Mouse (Mus musculus) olfactory bulb, adult 2 months (tissue): ENCODE results near the gene Fgfr2. TPM values are rescaled to one million over a fixed set of nuclear protein-coding genes. Genes with fewer than 3 reads are reported as not detected.

ENCODE experiments used
- H3K27ac ChIP-seq: fragments of 200-500 bp; 2 replicates; pipeline ENCODE4 v1.5.1; 2012; ENCODE audit warnings: low read depth, low read length; ENCODE audit not compliant: insufficient read depth
- H3K4me1 ChIP-seq: fragments of 200-500 bp; 2 replicates; pipeline ENCODE4 v1.6.1; 2012; ENCODE audit warnings: low read length; ENCODE audit not compliant: control insufficient read depth, insufficient read depth
- H3K4me3 ChIP-seq: fragments of 200-500 bp; 2 replicates; pipeline ENCODE4 v1.5.1; 2012; ENCODE audit warnings: mild to moderate bottlenecking, low read depth, low read length, moderate library complexity; ENCODE audit not compliant: insufficient read depth
- CTCF ChIP-seq: fragments of 200-500 bp; IDR thresholded peaks from 2 replicates; pipeline ENCODE4 v1.5.1; 2012; ENCODE audit warnings: low read depth, mild to moderate bottlenecking, low read length, moderate library complexity; ENCODE audit not compliant: insufficient read depth
- POLR2A ChIP-seq: fragments of 200-500 bp; IDR thresholded peaks from 2 replicates; pipeline ENCODE4 v1.6.1; 2012; ENCODE audit warnings: mild to moderate bottlenecking, low read depth, low read length, moderate library complexity; ENCODE audit not compliant: insufficient read depth
- WGBS: fragments of 180-500 bp; shearing (Covaris S2); methylation state at CpG from one replicate; pipeline ENCODE4 v1.1.7; 2018; 5-methylcytosine and 5-hydroxymethylcytosine counted together
- polyA plus RNA-seq: library from polyadenylated mRNA; stranded (reverse); fragments of >200 nt; gene quantifications from 2 replicates; pipeline ENCODE4 v1.2.4, GENCODE M21; 2012; ENCODE audit warnings: low replicate concordance; ENCODE audit not compliant: missing spikeins, insufficient read depth, insufficient read length

Fgfr2 gene
- polyA plus RNA-seq, 1 experiment, result not detected

- no peak overlapping the region for H3K27ac ChIP-seq
- peaks cover 9% of the 10 kb centered on the region for H3K4me1 ChIP-seq
- H3K4me3 ChIP-seq, result no peak overlapping the region
- WGBS, result 85% methylated on average over 7 of the region's 7 CpGs
- TF ChIP-seq POLR2A (no peak), CTCF (no peak)
Observed at GRCm38 (mm10) chr7:130756343-130756835, 2366.8 kb downstream of the Fgfr2 start.

- Histone ChIP-seq H3K27ac (no peak overlapping the region), H3K4me3 (no peak overlapping the region), H3K4me1 (peaks cover 23% of the 10 kb centered on the region)
- TF ChIP-seq POLR2A, result no peak
- no peak for TF ChIP-seq CTCF
- WGBS, result 91% methylated on average over 2 of the region's 2 CpGs
Observed at GRCm38 (mm10) chr7:130754790-130755189, 2368.4 kb downstream of the Fgfr2 start.

- H3K27ac ChIP-seq, result no peak overlapping the region
- 67% methylated on average over 9 of the region's 9 CpGs for WGBS
- no peak overlapping the region for H3K4me3 ChIP-seq
- no peak for TF ChIP-seq CTCF
- TF ChIP-seq POLR2A, result no peak
- H3K4me1 ChIP-seq, result peaks cover 30% of the 10 kb centered on the region
Observed at GRCm38 (mm10) chr7:130751678-130752077, 2371.5 kb downstream of the Fgfr2 start.

- no peak for TF ChIP-seq POLR2A
- no peak for TF ChIP-seq CTCF
- H3K4me1 ChIP-seq, result peaks cover 27% of the 10 kb centered on the region
- H3K27ac ChIP-seq, result no peak overlapping the region
- WGBS, result 36% methylated on average over 17 of the region's 17 CpGs
- H3K4me3 ChIP-seq, result no peak overlapping the region
Observed at GRCm38 (mm10) chr7:130750752-130751490, 2372.2 kb downstream of the Fgfr2 start.

- 96% methylated on average over 4 of the region's 4 CpGs for WGBS
- Histone ChIP-seq H3K27ac (no peak overlapping the region), H3K4me1 (peaks cover 24% of the 10 kb centered on the region), H3K4me3 (no peak overlapping the region)
- TF ChIP-seq POLR2A (no peak), CTCF (no peak)
Observed at GRCm38 (mm10) chr7:130749165-130749564, 2374.0 kb downstream of the Fgfr2 start.

GRCm38 (mm10) chr7:130743239-130744025, 2379.7 kb downstream of the Fgfr2 start:
- Histone ChIP-seq H3K4me3 (no peak overlapping the region), H3K27ac (no peak overlapping the region), H3K4me1 (peaks cover 10% of the 10 kb centered on the region)
- TF ChIP-seq CTCF (no peak), POLR2A (no peak)
- 83% methylated on average over 9 of the region's 9 CpGs for WGBS

- H3K4me1 ChIP-seq, result peaks cover 10% of the 10 kb centered on the region
- TF ChIP-seq POLR2A (no peak), CTCF (no peak)
- WGBS, result 78% methylated on average over 4 of the region's 4 CpGs
- H3K27ac ChIP-seq, result no peak overlapping the region
- no peak overlapping the region for H3K4me3 ChIP-seq
Observed at GRCm38 (mm10) chr7:130741099-130741498, 2382.1 kb downstream of the Fgfr2 start.

- peaks cover 31% of the 10 kb centered on the region for H3K4me1 ChIP-seq
- no peak overlapping the region for H3K27ac ChIP-seq
- TF ChIP-seq POLR2A (no peak), CTCF (no peak)
- H3K4me3 ChIP-seq, result no peak overlapping the region
- 94% methylated on average over 2 of the region's 2 CpGs for WGBS
Observed at GRCm38 (mm10) chr7:130734195-130734787, 2388.9 kb downstream of the Fgfr2 start.

- Histone ChIP-seq H3K4me3 (no peak overlapping the region), H3K27ac (no peak overlapping the region), H3K4me1 (peaks cover 31% of the 10 kb centered on the region)
- WGBS, result 89% methylated on average over 8 of the region's 8 CpGs
- TF ChIP-seq POLR2A (no peak), CTCF (no peak)
Observed at GRCm38 (mm10) chr7:130733423-130733822, 2389.7 kb downstream of the Fgfr2 start.
